Mouse (Mus musculus) heart, postnatal 0 days (tissue): ENCODE data around the gene Klk5.

ENCODE experiments used
- CTCF ChIP-seq: IDR thresholded peaks from 2 replicates; pipeline ENCODE4 v1.5.1; 2016; ENCODE audit warnings: antibody characterized with exemption, control low read depth, low read depth
- EP300 ChIP-seq: IDR thresholded peaks from 2 replicates; pipeline ENCODE4 v1.6.1; 2016; ENCODE audit warnings: antibody characterized with exemption, low read depth

- no peak for TF ChIP-seq CTCF
- TF ChIP-seq EP300: no peak
Observed at GRCm38 (mm10) chr7:43797333-43797769, 44.4 kb upstream of the Klk5 start, which contains the start of gene Klk8.
